Mouse (Mus musculus) forebrain, embryonic 13.5 days (tissue): ENCODE measurements at regions not wholly inside any gene's neighbourhood (a gene's known extent, or its start where the extent isn't known, plus 50 kb on each side); places are given as distances from the start of the nearest gene placed in this dataset. TPM values are rescaled to one million over a fixed set of nuclear protein-coding genes. Genes with fewer than 3 reads are reported as not detected.

Source experiments
- ATAC-seq: fragments of 200-750 bp; cut with Nextera tagmentation; 2 replicates; pipeline ENCODE4 v1.8.0; 2017
- H3K27ac ChIP-seq: fragments of 300-500 bp; sonication (generic); 2 replicates; pipeline ENCODE4 v1.5.1; 2015; ENCODE audit warnings: inconsistent platforms, mild to moderate bottlenecking, moderate library complexity
- H3K27me3 ChIP-seq: fragments of 300-500 bp; sonication (generic); 2 replicates; pipeline ENCODE4 v1.6.1; 2015; ENCODE audit warnings: mild to moderate bottlenecking, inconsistent platforms
- H3K36me3 ChIP-seq: fragments of 300-500 bp; sonication (generic); 2 replicates; pipeline ENCODE4 v1.6.1; 2015; ENCODE audit warnings: mild to moderate bottlenecking, inconsistent platforms; ENCODE audit not compliant: poor library complexity, severe bottlenecking
- H3K4me1 ChIP-seq: fragments of 300-500 bp; sonication (generic); 2 replicates; pipeline ENCODE4 v1.6.1; 2015; ENCODE audit warnings: inconsistent platforms
- H3K4me2 ChIP-seq: fragments of 300-500 bp; sonication (generic); 2 replicates; pipeline ENCODE4 v1.6.1; 2015; ENCODE audit warnings: inconsistent platforms, mild to moderate bottlenecking, moderate library complexity
- H3K4me3 ChIP-seq: fragments of 300-500 bp; sonication (generic); 2 replicates; pipeline ENCODE4 v1.5.1; 2015; ENCODE audit warnings: mild to moderate bottlenecking, inconsistent platforms
- H3K9ac ChIP-seq: fragments of 300-500 bp; sonication (generic); 2 replicates; pipeline ENCODE4 v1.6.1; 2015; ENCODE audit warnings: mild to moderate bottlenecking, inconsistent platforms
- H3K9me3 ChIP-seq: fragments of 300-500 bp; sonication (generic); replicated peaks from 2 replicates; pipeline ENCODE4 v1.6.1; 2016; ENCODE audit warnings: inconsistent platforms
- WGBS: fragments of 180-500 bp; shearing (Covaris S2); methylation state at CpG from one replicate; pipeline ENCODE4 v1.1.7; 2015; 5-methylcytosine and 5-hydroxymethylcytosine counted together
- microRNA counts: library from miRNA; unstranded; fragments of <30 nt; microRNA quantifications from one replicate; lab custom pipeline; 2016
- microRNA-seq: library from miRNA; unstranded; fragments of <30 nt; microRNA quantifications from one replicate; pipeline ENCODE4, GENCODE M21; 2016

GRCm38 (mm10) chr2:94236479-94236878, 78.7 kb upstream of the Hsd17b12 start:
- Histone ChIP-seq H3K4me1 (peaks cover 20% of the 10 kb centered on the region), H3K4me3 (no peak overlapping the region), H3K36me3 (no peaks in the 10 kb centered on the region), H3K27ac (no peak overlapping the region), H3K27me3 (peaks cover 38% of the 10 kb centered on the region), H3K4me2 (no peak overlapping the region), H3K9ac (no peak overlapping the region), H3K9me3 (no peaks in the 10 kb centered on the region)
- 47% methylated on average over 3 of the region's 3 CpGs for WGBS
- ATAC-seq = no peak

- H3K4me2 ChIP-seq = no peak overlapping the region
- H3K36me3 ChIP-seq = no peaks in the 10 kb centered on the region
- peaks cover 9% of the 10 kb centered on the region for H3K27me3 ChIP-seq
- H3K27ac ChIP-seq = no peak overlapping the region
- no peaks in the 10 kb centered on the region for H3K4me1 ChIP-seq
- H3K9ac ChIP-seq = no peak overlapping the region
- H3K9me3 ChIP-seq = no peaks in the 10 kb centered on the region
- WGBS = 92% methylated on average over 7 of the region's 7 CpGs
- no peak overlapping the region for H3K4me3 ChIP-seq
- ATAC-seq = no peak
Measured at GRCm38 (mm10) chr2:94233597-94233996, 75.8 kb upstream of the Hsd17b12 start.

GRCm38 (mm10) chr2:94219421-94219820, 61.7 kb upstream of the Hsd17b12 start:
- Histone ChIP-seq H3K4me2 (no peak overlapping the region), H3K36me3 (no peaks in the 10 kb centered on the region), H3K4me1 (no peaks in the 10 kb centered on the region), H3K4me3 (no peak overlapping the region), H3K9ac (no peak overlapping the region), H3K9me3 (no peaks in the 10 kb centered on the region), H3K27me3 (no peaks in the 10 kb centered on the region), H3K27ac (no peak overlapping the region)
- 83% methylated on average over 5 of the region's 5 CpGs for WGBS
- ATAC-seq = no peak

- Histone ChIP-seq H3K4me3 (no peak overlapping the region), H3K4me2 (no peak overlapping the region), H3K36me3 (no peaks in the 10 kb centered on the region), H3K27me3 (no peaks in the 10 kb centered on the region), H3K27ac (no peak overlapping the region), H3K4me1 (no peaks in the 10 kb centered on the region), H3K9me3 (no peaks in the 10 kb centered on the region), H3K9ac (no peak overlapping the region)
- WGBS = 89% methylated on average over 3 of the region's 3 CpGs
- ATAC-seq = no peak
Measured at GRCm38 (mm10) chr2:94217481-94217880, 59.7 kb upstream of the Hsd17b12 start.

GRCm38 (mm10) chr2:94215455-94215854, 57.7 kb upstream of the Hsd17b12 start:
- WGBS = 81% methylated on average over 3 of the region's 3 CpGs
- Histone ChIP-seq H3K9ac (no peak overlapping the region), H3K4me3 (no peak overlapping the region), H3K27ac (no peak overlapping the region), H3K27me3 (no peaks in the 10 kb centered on the region), H3K4me2 (no peak overlapping the region), H3K4me1 (no peaks in the 10 kb centered on the region), H3K9me3 (no peaks in the 10 kb centered on the region), H3K36me3 (no peaks in the 10 kb centered on the region)
- ATAC-seq = no peak

MicroRNAs encoded in the stretch of these regions (microRNA counts, 519-probe panel; counts per million panel counts)
- microRNA mmu-miR-129-3p (lab: Ali Mortazavi, UCI) (4,042 counts per million, percentile 79 among the panel's probes with 10 or more counts), microRNA mmu-miR-129-5p (lab: Ali Mortazavi, UCI) (2,744 counts per million, percentile 63 among the panel's probes with 10 or more counts)

Small RNA genes lying in the stretch of these regions (microRNA-seq; reads per million reads assigned to microRNA genes)
- 1.1 reads per million for gene Mir129-2
- not detected for gene Mir129b
